Mouse (Mus musculus): ENCODE data around the gene Pth2r. TPM values are rescaled to one million over a fixed set of nuclear protein-coding genes. Genes with fewer than 3 reads are reported as not detected.

Pth2r gene
- total RNA-seq, 2 experiments from 2014 or later = not detected

- no peak for ATAC-seq (replicated peaks; ENCODE audit: low FRiP score, low TSS enrichment, poor library complexity, severe bottlenecking)
Observed at GRCm38 (mm10) chr1:65422501-65423010, 140.7 kb downstream of the Pth2r start.

Other genes starting within 250 kb of the Pth2r start
- gene Akr1cl, start 249.3 kb upstream of the Pth2r start, total RNA-seq (2014; fragmentation: Nextera tagmentation) = not detected in 2 replicates
- not detected in 2 replicates for gene Akr1cl, start 249.3 kb upstream of the Pth2r start, total RNA-seq (2017)
- not detected in 2 replicates for gene Cryge, start 230.9 kb upstream of the Pth2r start, total RNA-seq (2014; fragmentation: Nextera tagmentation)
- gene Cryge, start 230.9 kb upstream of the Pth2r start, total RNA-seq (2017) = not detected in 2 replicates
- gene Crygd, start 218.6 kb upstream of the Pth2r start, total RNA-seq (2014; fragmentation: Nextera tagmentation) = not detected in 2 replicates
- gene Crygd, start 218.6 kb upstream of the Pth2r start, total RNA-seq (2017) = not detected in 2 replicates
- gene Crygc, start 208.4 kb upstream of the Pth2r start, total RNA-seq (2014; fragmentation: Nextera tagmentation) = not detected in 2 replicates
- gene Crygc, start 208.4 kb upstream of the Pth2r start, total RNA-seq (2017) = not detected in 2 replicates
- not detected in 2 replicates for gene Crygb, start 199.8 kb upstream of the Pth2r start, total RNA-seq (2014; fragmentation: Nextera tagmentation)
- not detected in 2 replicates for gene Crygb, start 199.8 kb upstream of the Pth2r start, total RNA-seq (2017)
- gene Cryga, start 178.7 kb upstream of the Pth2r start, total RNA-seq (2014; fragmentation: Nextera tagmentation) = not detected in 2 replicates
- not detected in 2 replicates for gene Cryga, start 178.7 kb upstream of the Pth2r start, total RNA-seq (2017)
- gene Gm28845, start 162.5 kb upstream of the Pth2r start, total RNA-seq (2014; fragmentation: Nextera tagmentation) = not detected in 2 replicates
- not detected in 2 replicates for gene Gm28845, start 162.5 kb upstream of the Pth2r start, total RNA-seq (2017)
- gene D630023F18Rik, start 158.8 kb upstream of the Pth2r start, total RNA-seq (2014; fragmentation: Nextera tagmentation) = not detected in 2 replicates
- not detected in 2 replicates for gene D630023F18Rik, start 158.8 kb upstream of the Pth2r start, total RNA-seq (2017)
- 5.7 and 12.6 TPM in 2 replicates for gene Idh1, start 95.6 kb upstream of the Pth2r start, total RNA-seq (2014; fragmentation: Nextera tagmentation)
- gene Idh1, start 95.6 kb upstream of the Pth2r start, total RNA-seq (2017) = 5.3 and 21.9 TPM in 2 replicates
- gene Pikfyve, start 95.4 kb upstream of the Pth2r start, total RNA-seq (2014; fragmentation: Nextera tagmentation) = 15.4 and 38.5 TPM in 2 replicates
- 23.1 and 24.2 TPM in 2 replicates for gene Pikfyve, start 95.4 kb upstream of the Pth2r start, total RNA-seq (2017)

Measured in megakaryocyte-erythroid progenitor cell, adult 5-6 weeks (primary cell).